Mouse (Mus musculus): ENCODE measurements around the gene Slc38a2. TPM values are rescaled to one million over a fixed set of nuclear protein-coding genes. Genes with fewer than 3 reads are reported as not detected.

Slc38a2 gene
- polyA plus RNA-seq, 1 experiment: 58.6 TPM

DNA sequence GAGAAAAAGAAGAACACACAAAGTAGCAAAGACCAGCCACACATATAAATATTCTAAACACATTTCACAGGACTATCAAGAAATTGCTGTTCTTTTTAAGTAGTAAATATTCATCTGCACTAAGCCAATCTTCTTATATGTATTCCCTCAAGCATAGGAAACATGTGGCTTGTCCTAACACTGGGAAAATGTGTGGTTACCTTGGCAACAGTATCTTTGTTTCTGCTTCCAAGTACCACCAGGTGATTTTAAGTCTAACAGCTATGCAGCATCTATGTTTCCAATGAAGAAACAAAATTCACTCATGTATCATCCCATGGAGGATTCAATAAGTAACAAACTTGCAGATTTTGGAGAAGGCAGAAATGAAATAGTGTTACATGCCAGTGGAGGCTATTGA lies 25.0 kb upstream of the Slc38a2 start:
- Histone ChIP-seq H3K4me3 (ENCODE audit: insufficient read depth, low read length) (no peak overlapping the region), H3K27ac (ENCODE audit: insufficient read depth, low read length) (no peak overlapping the region), H3K4me1 (ENCODE audit: control insufficient read depth, insufficient read depth, low read length) (peaks cover 1% of the 10 kb centered on the region; the same call in 1 of the 2 replicates)
- TF ChIP-seq CTCF (IDR thresholded peaks at IDR 0.05; ENCODE audit: extremely low read depth, insufficient read depth, low read length) (no peak), POLR2A (IDR thresholded peaks at IDR 0.05; ENCODE audit: extremely low read depth, insufficient read depth, low read length) (no peak)

DNA sequence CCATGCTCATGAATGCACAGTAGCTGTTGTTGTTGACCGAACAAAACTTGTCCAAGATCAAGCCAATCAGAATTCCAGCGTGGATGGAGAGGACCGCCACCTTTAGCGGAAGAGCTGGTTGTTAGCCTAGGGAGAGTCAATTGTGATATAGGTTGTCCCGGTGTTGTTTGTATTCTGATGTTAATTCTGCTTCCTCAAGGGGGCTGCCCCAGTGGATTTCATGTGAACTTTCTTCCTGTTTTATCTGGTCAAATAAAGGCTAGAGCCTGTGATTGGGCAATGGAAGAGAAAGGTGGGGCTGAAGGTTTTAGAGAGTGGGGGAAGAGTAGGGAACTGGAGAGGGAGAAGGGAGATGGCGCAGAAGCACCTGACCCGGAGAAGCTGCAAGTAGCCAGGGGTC lies 22.7 kb upstream of the Slc38a2 start:
- TF ChIP-seq POLR2A (IDR thresholded peaks at IDR 0.05; ENCODE audit: extremely low read depth, insufficient read depth, low read length) (no peak), CTCF (IDR thresholded peaks at IDR 0.05; ENCODE audit: extremely low read depth, insufficient read depth, low read length) (no peak)
- H3K4me1 ChIP-seq (ENCODE audit: control insufficient read depth, insufficient read depth, low read length): no peaks in the 10 kb centered on the region
- no peak overlapping the region for H3K27ac ChIP-seq (ENCODE audit: insufficient read depth, low read length)
- no peak overlapping the region for H3K4me3 ChIP-seq (ENCODE audit: insufficient read depth, low read length)

DNA sequence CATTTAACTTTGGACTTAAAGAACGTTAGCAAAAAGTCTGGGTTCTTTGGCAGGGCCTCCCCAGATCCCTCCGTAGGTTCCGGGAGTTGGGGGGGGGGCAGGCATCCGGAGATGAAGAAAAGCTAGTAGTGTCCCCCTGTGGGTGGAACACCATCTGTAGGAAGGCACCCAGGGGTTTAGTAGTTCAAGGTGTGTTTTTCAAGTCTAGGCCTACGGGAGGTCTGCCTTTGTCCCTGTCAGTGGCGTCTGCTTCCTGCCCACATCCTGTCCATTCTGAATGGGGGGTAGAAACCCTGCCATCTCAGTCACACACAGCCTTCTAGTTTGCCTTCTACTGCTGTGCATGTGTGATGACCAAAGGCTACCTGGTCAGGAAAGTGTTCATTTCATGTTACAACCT lies 20.6 kb upstream of the Slc38a2 start:
- Histone ChIP-seq H3K4me3 (ENCODE audit: insufficient read depth, low read length) (no peak overlapping the region), H3K4me1 (ENCODE audit: control insufficient read depth, insufficient read depth, low read length) (no peaks in the 10 kb centered on the region), H3K27ac (ENCODE audit: insufficient read depth, low read length) (no peak overlapping the region)
- no peak for TF ChIP-seq POLR2A (IDR thresholded peaks at IDR 0.05; ENCODE audit: extremely low read depth, insufficient read depth, low read length)
- no peak for TF ChIP-seq CTCF (IDR thresholded peaks at IDR 0.05; ENCODE audit: extremely low read depth, insufficient read depth, low read length)

- Histone ChIP-seq H3K4me1 (ENCODE audit: control insufficient read depth, insufficient read depth, low read length) (no peaks in the 10 kb centered on the region), H3K27ac (ENCODE audit: insufficient read depth, low read length) (no peak overlapping the region), H3K4me3 (ENCODE audit: insufficient read depth, low read length) (no peak overlapping the region)
- TF ChIP-seq CTCF (IDR thresholded peaks at IDR 0.05; ENCODE audit: extremely low read depth, insufficient read depth, low read length): no peak
- no peak for TF ChIP-seq POLR2A (IDR thresholded peaks at IDR 0.05; ENCODE audit: extremely low read depth, insufficient read depth, low read length)
Observed at GRCm38 (mm10) chr15:96718466-96718865, 18.9 kb upstream of the Slc38a2 start.

DNA sequence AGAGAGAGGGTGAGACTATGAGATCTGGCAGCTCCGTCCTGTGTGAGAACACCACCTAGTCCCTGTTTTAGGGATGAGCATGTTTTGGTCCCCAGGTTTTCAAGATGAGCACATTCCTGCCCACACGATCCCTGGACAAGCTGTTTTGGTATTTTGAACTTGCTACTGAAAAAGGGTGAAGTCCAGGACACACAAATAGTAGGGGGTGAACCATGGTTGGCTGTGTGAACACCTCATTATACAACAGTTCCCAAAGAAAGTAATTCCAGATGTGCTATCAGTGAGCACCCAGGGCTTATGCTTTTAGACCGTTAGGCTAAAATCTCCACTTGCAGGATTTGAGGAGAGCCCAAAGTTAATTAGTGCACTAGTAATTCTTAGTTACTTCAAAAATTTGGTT lies 17.7 kb upstream of the Slc38a2 start:
- Histone ChIP-seq H3K4me1 (ENCODE audit: control insufficient read depth, insufficient read depth, low read length) (no peaks in the 10 kb centered on the region), H3K4me3 (ENCODE audit: insufficient read depth, low read length) (no peak overlapping the region), H3K27ac (ENCODE audit: insufficient read depth, low read length) (no peak overlapping the region)
- TF ChIP-seq CTCF (IDR thresholded peaks at IDR 0.05; ENCODE audit: extremely low read depth, insufficient read depth, low read length) (no peak), POLR2A (IDR thresholded peaks at IDR 0.05; ENCODE audit: extremely low read depth, insufficient read depth, low read length) (no peak)

- H3K27ac ChIP-seq (ENCODE audit: insufficient read depth, low read length): no peak overlapping the region
- no peak overlapping the region for H3K4me3 ChIP-seq (ENCODE audit: insufficient read depth, low read length)
- no peak for TF ChIP-seq POLR2A (IDR thresholded peaks at IDR 0.05; ENCODE audit: extremely low read depth, insufficient read depth, low read length)
- no peak for TF ChIP-seq CTCF (IDR thresholded peaks at IDR 0.05; ENCODE audit: extremely low read depth, insufficient read depth, low read length)
- no peaks in the 10 kb centered on the region for H3K4me1 ChIP-seq (ENCODE audit: control insufficient read depth, insufficient read depth, low read length)
Observed at GRCm38 (mm10) chr15:96716371-96716770, 16.8 kb upstream of the Slc38a2 start.

DNA sequence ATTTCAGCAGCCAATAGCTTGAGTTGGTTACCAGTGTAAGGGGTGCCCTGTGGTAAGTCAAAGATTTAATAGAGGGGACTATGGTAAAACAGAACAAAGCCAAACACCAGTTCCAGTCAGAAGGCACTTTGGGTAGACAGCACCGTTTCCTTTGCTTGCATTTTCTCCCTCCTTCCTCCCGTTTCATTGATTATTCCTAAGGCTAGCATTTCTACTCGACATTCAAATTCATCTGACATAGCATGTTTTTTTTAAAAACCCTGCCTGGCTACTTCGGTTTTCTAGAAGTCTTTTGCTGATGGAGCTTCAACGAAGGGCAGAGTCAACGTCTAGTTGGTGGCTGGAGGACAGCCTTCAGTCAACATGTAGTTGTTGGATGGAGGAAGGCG lies 16.2 kb upstream of the Slc38a2 start:
- Histone ChIP-seq H3K4me3 (ENCODE audit: insufficient read depth, low read length) (no peak overlapping the region), H3K27ac (ENCODE audit: insufficient read depth, low read length) (no peak overlapping the region), H3K4me1 (ENCODE audit: control insufficient read depth, insufficient read depth, low read length) (no peaks in the 10 kb centered on the region)
- TF ChIP-seq CTCF (IDR thresholded peaks at IDR 0.05; ENCODE audit: extremely low read depth, insufficient read depth, low read length): no peak

DNA sequence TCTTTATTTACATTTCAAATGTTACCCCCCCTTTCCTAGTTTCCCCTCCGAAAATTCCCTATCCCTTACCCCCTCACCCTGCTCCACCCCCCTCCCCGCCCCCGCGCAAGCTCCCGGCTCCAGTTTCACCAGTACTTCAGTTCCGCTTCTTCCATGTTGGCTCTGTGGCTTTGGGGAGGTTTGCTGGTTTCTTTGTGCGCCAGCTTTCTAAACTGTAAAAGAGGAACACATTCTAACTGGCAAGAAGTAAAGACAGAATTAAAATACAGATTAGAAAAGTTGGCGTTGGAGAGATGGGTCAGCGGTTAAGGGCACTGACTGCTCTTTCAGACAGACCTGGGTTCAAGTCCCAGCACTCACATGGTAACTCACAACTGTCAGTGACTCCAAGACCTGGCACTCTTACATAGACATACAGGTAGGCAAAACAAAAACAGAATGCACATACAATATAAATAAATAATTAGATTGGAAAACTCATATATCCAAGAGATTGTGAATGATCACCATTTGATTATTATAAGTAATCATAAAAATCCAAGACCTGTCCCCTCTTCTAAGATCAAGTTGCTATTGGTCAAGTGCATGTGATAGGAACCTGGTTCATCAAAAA lies 15.7 kb upstream of the Slc38a2 start:
- no peak for TF ChIP-seq CTCF (IDR thresholded peaks at IDR 0.05; ENCODE audit: extremely low read depth, insufficient read depth, low read length)
- no peak for TF ChIP-seq POLR2A (IDR thresholded peaks at IDR 0.05; ENCODE audit: extremely low read depth, insufficient read depth, low read length)
- Histone ChIP-seq H3K4me1 (ENCODE audit: control insufficient read depth, insufficient read depth, low read length) (no peaks in the 10 kb centered on the region), H3K27ac (ENCODE audit: insufficient read depth, low read length) (no peak overlapping the region), H3K4me3 (ENCODE audit: insufficient read depth, low read length) (no peak overlapping the region)

DNA sequence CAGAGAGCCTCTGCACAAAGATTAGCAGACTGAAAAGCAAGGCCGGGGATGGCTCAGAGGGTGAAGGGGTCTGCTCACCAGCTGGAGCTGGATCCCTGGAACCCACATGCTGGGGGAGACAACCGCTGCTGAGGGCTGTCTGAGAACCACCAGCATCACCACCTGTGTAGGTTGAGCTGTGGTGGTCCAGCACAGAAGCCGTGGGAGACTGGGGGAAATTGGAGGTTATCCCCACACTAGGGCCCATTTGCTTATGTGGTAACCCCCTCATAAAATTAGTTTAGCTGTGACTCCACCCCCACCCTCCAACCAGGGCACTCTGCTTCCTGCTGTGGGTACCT lies 15.1 kb upstream of the Slc38a2 start:
- TF ChIP-seq POLR2A (IDR thresholded peaks at IDR 0.05; ENCODE audit: extremely low read depth, insufficient read depth, low read length) (no peak), CTCF (IDR thresholded peaks at IDR 0.05; ENCODE audit: extremely low read depth, insufficient read depth, low read length) (no peak)
- no peaks in the 10 kb centered on the region for H3K4me1 ChIP-seq (ENCODE audit: control insufficient read depth, insufficient read depth, low read length)
- H3K4me3 ChIP-seq (ENCODE audit: insufficient read depth, low read length): no peak overlapping the region
- H3K27ac ChIP-seq (ENCODE audit: insufficient read depth, low read length): no peak overlapping the region

DNA sequence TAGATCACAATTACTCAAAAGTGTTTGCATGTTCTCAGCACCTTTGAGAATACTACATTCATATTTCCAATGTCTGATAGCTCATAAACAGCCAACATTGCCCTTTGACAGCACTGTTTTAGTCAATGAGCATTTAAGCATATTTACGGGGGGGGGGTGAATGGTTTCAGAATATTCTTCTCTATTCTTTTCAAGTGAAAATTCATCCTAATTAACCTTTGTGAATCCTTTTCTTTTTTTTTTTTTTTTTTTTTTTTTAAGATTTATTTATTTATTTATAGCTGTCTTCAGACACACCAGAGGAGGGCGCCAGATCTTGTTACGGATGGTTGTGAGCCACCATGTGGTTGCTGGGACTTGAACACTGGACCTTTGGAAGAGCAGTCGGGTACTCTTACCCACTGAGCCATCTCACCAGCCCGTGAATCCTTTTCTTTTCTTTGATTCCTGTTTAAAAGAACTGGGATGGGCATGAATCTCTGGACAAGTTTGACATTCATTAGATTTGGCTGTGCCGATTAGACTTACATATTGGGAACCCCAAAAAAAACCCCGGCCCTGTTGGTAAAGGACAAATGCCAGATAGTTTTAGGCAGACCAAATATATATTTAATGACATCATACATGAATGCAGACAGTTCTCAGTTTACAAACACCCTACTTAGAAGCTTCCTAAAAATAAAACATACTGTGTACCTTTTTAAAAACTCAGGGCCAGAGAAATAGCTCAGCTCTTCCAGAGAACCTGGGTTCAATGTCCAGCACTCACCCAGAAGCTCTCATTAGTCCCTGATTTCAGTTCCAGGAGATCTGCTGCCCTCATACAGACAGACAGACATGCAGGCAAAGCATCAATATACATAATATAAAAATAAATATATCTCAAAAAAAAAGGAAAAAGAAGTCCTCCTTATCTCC lies 14.5 kb upstream of the Slc38a2 start:
- Histone ChIP-seq H3K27ac (ENCODE audit: insufficient read depth, low read length) (no peak overlapping the region), H3K4me3 (ENCODE audit: insufficient read depth, low read length) (no peak overlapping the region), H3K4me1 (ENCODE audit: control insufficient read depth, insufficient read depth, low read length) (no peaks in the 10 kb centered on the region)
- TF ChIP-seq POLR2A (IDR thresholded peaks at IDR 0.05; ENCODE audit: extremely low read depth, insufficient read depth, low read length) (no peak), CTCF (IDR thresholded peaks at IDR 0.05; ENCODE audit: extremely low read depth, insufficient read depth, low read length) (no peak)
